Mouse (Mus musculus): Measurements from ENCODE around the gene Gabbr1.

DNA sequence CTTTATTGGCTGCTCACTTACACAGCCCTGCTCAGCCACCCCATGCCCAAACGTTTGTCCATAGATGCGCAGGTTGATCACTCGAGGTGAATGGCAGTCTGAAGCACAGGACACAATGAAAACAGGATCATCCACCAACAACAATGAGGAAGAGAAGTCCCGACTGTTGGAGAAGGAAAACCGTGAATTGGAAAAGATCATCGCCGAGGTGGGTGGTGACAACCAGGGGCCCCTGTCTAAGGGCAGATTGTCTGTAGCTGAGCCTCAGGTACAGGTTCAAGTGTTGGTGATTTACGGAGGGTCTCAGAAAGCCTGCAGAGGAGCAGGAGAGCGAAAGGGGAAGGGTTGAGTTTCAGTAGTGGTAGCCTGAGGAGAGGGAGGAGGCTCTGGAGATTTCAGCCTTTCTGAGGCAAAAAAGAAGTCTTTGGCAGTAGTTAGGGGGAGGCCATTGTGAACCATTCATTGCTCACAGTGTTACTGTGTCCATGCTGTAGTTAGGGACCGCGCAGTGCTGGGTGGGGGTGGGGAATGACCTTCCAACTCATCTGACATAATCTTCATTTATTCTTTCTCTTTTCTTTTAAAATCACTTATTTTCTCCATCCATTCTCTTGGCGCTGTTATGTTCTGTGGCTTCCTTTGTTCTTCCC, 26.4 kb downstream of the Gabbr1 start:
- no peak for TF ChIP-seq POLR2A (IDR thresholded peaks at IDR 0.05; ENCODE audit: extremely low read depth, insufficient read depth, low read length)
- no peak for TF ChIP-seq CTCF (IDR thresholded peaks at IDR 0.05; ENCODE audit: extremely low read depth, insufficient read depth, low read length)
